Mouse (Mus musculus) gastrocnemius, postnatal 36 days (tissue): ENCODE measurements around the gene Gm10037. TPM values are rescaled to one million over a fixed set of nuclear protein-coding genes. Genes with fewer than 3 reads are reported as not detected.
"Not testable (repeated sequence)": the region's sequence is repeated elsewhere in the genome, so short reads cannot be mapped to it uniquely, and the experiment has no call there.

Experiments used
- DNase-seq, 2 experiments: peaks; one replicate each; pipeline ENCODE4 v3.0.0; 2022
- intact Hi-C: fragments of 180-260 bp; cut with DNase I; formaldehyde crosslinking; loops from one replicate; pipeline ENCODE4 v1.15.1; 2025
- total RNA-seq, 2 experiments: library from RNA; stranded (reverse); gene quantifications; 2 replicates each; pipeline ENCODE4 v1.2.3; 2021

Gm10037 gene
- total RNA-seq, 2 experiments from 2014 or later: 0.92 TPM; not detected in 1

- no peak for DNase-seq
- intact Hi-C loops: no loop called here
Measured at GRCm38 (mm10) chr13:67867899-67868298, 37.0 kb downstream of the Gm10037 start.

GRCm38 (mm10) chr13:67876049-67876698 lies 45.3 kb downstream of the Gm10037 start:
- DNase-seq, intact Hi-C loops: not testable (repeated sequence)

GRCm38 (mm10) chr13:67876699-67877254 lies 45.9 kb downstream of the Gm10037 start:
- intact Hi-C loops: no loop called here
- no peak for DNase-seq

GRCm38 (mm10) chr13:67883966-67884365 lies 53.1 kb downstream of the Gm10037 start:
- no peak for DNase-seq
- intact Hi-C loops: no loop called here

Other genes starting within 250 kb of the Gm10037 start
- 1 to 10 TPM; 2.2 to 2.8 TPM for gene Zfp729b, start 221.4 kb upstream of the Gm10037 start, total RNA-seq
- gene Gm49345, start 193.3 kb upstream of the Gm10037 start, total RNA-seq: under 1 TPM; 0.22 to 0.41 TPM
- gene Zfp729a, start 193.3 kb upstream of the Gm10037 start, total RNA-seq: 1 to 10 TPM; 2.3 to 3.2 TPM
- 1 to 10 TPM; 2.0 to 4.0 TPM for gene Zfp738, start 144.0 kb upstream of the Gm10037 start, total RNA-seq
- gene Zfp65, start 101.9 kb upstream of the Gm10037 start, total RNA-seq: 1 to 10 TPM; 3.2 to 4.5 TPM
- gene Zfp85, start 75.9 kb upstream of the Gm10037 start, total RNA-seq: 1 to 10 TPM; 1.7 to 2.4 TPM
- 1 to 10 TPM; 3.0 to 3.7 TPM for gene Zfp493, start 51.4 kb upstream of the Gm10037 start, total RNA-seq
- 1 to 10 TPM; 1.2 to 1.5 TPM for gene Zfp273, start 17.4 kb upstream of the Gm10037 start, total RNA-seq
- gene BC048507, start 32.2 kb downstream of the Gm10037 start, total RNA-seq: not detected